In the genomic region with DNA sequence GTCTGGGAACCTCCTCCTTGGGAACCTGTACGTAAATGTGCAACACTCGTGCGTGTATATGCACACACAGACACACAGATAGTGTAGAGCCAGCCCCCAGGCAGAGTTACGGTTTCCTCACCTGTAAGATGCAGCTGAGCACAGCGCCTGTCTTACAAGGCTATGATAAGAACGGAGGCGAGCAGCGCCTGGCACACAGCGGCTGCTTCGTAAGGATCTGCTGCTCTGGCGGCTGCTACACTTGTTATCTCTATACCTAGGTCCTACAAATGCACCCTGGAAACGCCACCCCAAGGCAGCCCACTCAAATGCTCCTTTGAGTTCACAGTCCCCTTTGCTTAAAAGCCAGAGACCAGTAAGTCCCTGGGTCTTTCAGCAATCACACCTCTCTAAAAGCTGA, we compare ENCODE assay signal across 21 mouse cellular contexts. TPM values are rescaled to one million over a fixed set of nuclear protein-coding genes. Genes with fewer than 3 reads are reported as not detected.
DNase-seq lines count a peak whose midpoint lies in the region; ATAC-seq and TF ChIP-seq lines count a peak whose summit lies in the region.
"Had no signal": no experiment of that assay in that cellular context is flagged by ENCODE, and none has a peak within 500 bp of the region (broad histone marks: within the 10 kb centered on the region; RNA-seq: fewer than 3 reads in every experiment).

No protein-coding gene starts in this region.

- no peak overlapping the region for H3K4me3 ChIP-seq in liver, embryonic 12.5 days
- H3K4me3 ChIP-seq in liver, embryonic 16.5 days (ENCODE audit: low read depth, low read length): no peak overlapping the region
- H3K4me3 ChIP-seq in stomach, postnatal 0 days (ENCODE audit: low read depth, low read length): no peak overlapping the region
- no peak overlapping the region for H3K4me3 ChIP-seq in layer of hippocampus, adult 2 months
- no peak overlapping the region for H3K4me3 ChIP-seq in midbrain, embryonic 14.5 days (replicated peaks; ENCODE audit: low read depth, low read length)
- H3K4me3 ChIP-seq: embryonic facial prominence, embryonic 12.5 days; forebrain, embryonic 15.5 days; heart, adult 2 months; heart, embryonic 12.5 days; hindbrain, embryonic 10.5 days had no signal

- peak overlapping the region; percentile 39; the same call in 1 of the 2 replicates for H3K27ac ChIP-seq in liver, embryonic 12.5 days
- 0 out of 2 replicates have a peak overlapping the region, but pooled peaks have one; percentile 11 for H3K27ac ChIP-seq in liver, embryonic 16.5 days (ENCODE audit: low read length)
- no peak overlapping the region for H3K27ac ChIP-seq in stomach, postnatal 0 days (replicated peaks)
- H3K27ac ChIP-seq in layer of hippocampus, adult 2 months: no peak overlapping the region
- H3K27ac ChIP-seq in midbrain, embryonic 14.5 days (replicated peaks; ENCODE audit: low read depth, low read length): no peak overlapping the region
- H3K27ac ChIP-seq: embryonic facial prominence, embryonic 12.5 days; forebrain, embryonic 15.5 days; heart, adult 2 months; hindbrain, embryonic 10.5 days; hindbrain, embryonic 14.5 days had no signal

- peak; percentile 68 for ATAC-seq in erythroblast, adult 5-6 weeks (replicated peaks; ENCODE audit: low FRiP score, poor library complexity, severe bottlenecking)
- ATAC-seq in liver, embryonic 12.5 days: peak; percentile 83
- peak; percentile 61 for ATAC-seq in liver, embryonic 16.5 days (ENCODE audit: low read depth)
- ATAC-seq in stomach, postnatal 0 days (ENCODE audit: low FRiP score, low TSS enrichment): peak; percentile 26; the same call in 1 of the 2 replicates
- ATAC-seq in midbrain, embryonic 14.5 days (ENCODE audit: low FRiP score, low TSS enrichment): no peak
- ATAC-seq: forebrain, embryonic 15.5 days; inflammation-experienced regulatory T-cells, adult 6 months had no signal

- H3K9me3 ChIP-seq in liver, embryonic 12.5 days (replicated peaks): no peaks in the 10 kb centered on the region
- no peaks in the 10 kb centered on the region for H3K9me3 ChIP-seq in liver, embryonic 16.5 days (replicated peaks; ENCODE audit: control insufficient read depth, low read length)
- no peaks in the 10 kb centered on the region for H3K9me3 ChIP-seq in stomach, postnatal 0 days (ENCODE audit: control insufficient read depth, low read length)
- H3K9me3 ChIP-seq in midbrain, embryonic 14.5 days (ENCODE audit: control insufficient read depth, low read length): no peaks in the 10 kb centered on the region
- H3K9me3 ChIP-seq: embryonic facial prominence, embryonic 12.5 days; forebrain, embryonic 15.5 days; heart, embryonic 12.5 days; hindbrain, embryonic 10.5 days had no signal

- peak overlapping the region; percentile 39 for H3K4me2 ChIP-seq in liver, embryonic 12.5 days
- H3K4me2 ChIP-seq in liver, embryonic 16.5 days (ENCODE audit: low read depth, low read length): no peak overlapping the region; the same call in 1 of the 2 replicates
- no peak overlapping the region for H3K4me2 ChIP-seq in stomach, postnatal 0 days (replicated peaks; ENCODE audit: low read depth)
- H3K4me2 ChIP-seq in midbrain, embryonic 14.5 days (ENCODE audit: low read length): no peak overlapping the region
- H3K4me2 ChIP-seq: embryonic facial prominence, embryonic 12.5 days; forebrain, embryonic 15.5 days; heart, embryonic 12.5 days; hindbrain, embryonic 14.5 days had no signal

- no peak for TF ChIP-seq EP300 in stomach, postnatal 0 days (optimal IDR thresholded peaks at IDR 0.05)

- TF ChIP-seq CTCF in stomach, postnatal 0 days (IDR thresholded peaks at IDR 0.05; ENCODE audit: low read depth): no peak
- no peak for TF ChIP-seq CTCF in layer of hippocampus, adult 2 months (conservative IDR thresholded peaks at IDR 0.05)

- 34% methylated on average over 12 of the region's 12 CpGs for WGBS in liver, embryonic 12.5 days (ENCODE audit: insufficient replicate concordance)
- WGBS in liver, embryonic 16.5 days (ENCODE audit: insufficient replicate concordance): 30% methylated on average over 12 of the region's 12 CpGs
- WGBS in stomach, postnatal 0 days: 85% methylated on average over 12 of the region's 12 CpGs
- 94% methylated on average over 12 of the region's 12 CpGs for WGBS in midbrain, embryonic 14.5 days

- no peak for DNase-seq in stomach, postnatal 0 days (ENCODE audit: low spot score)
- DNase-seq in layer of hippocampus, adult 2 months (ENCODE audit: low spot score in 2 of 2): no peak
- no peak for DNase-seq in midbrain, embryonic 14.5 days
- no peak for DNase-seq in heart, adult 18-20 months
- DNase-seq: adrenal gland, adult 2 months; adrenal gland, postnatal 36 days; cerebellum, adult 11-12 months; cerebellum, adult 9-10 months; cerebellum, postnatal 25 days; gastrocnemius, postnatal 10 days; heart, adult 2 months had no signal

- H3K9ac ChIP-seq in liver, embryonic 12.5 days: no peak overlapping the region
- H3K9ac ChIP-seq in liver, embryonic 16.5 days (ENCODE audit: low read depth, low read length): no peak overlapping the region
- H3K9ac ChIP-seq in stomach, postnatal 0 days (ENCODE audit: low read length): no peak overlapping the region
- no peak overlapping the region for H3K9ac ChIP-seq in midbrain, embryonic 14.5 days (replicated peaks; ENCODE audit: low read length)
- H3K9ac ChIP-seq: embryonic facial prominence, embryonic 12.5 days; forebrain, embryonic 15.5 days; heart, embryonic 12.5 days; hindbrain, embryonic 14.5 days had no signal

- H3K4me1 ChIP-seq in liver, embryonic 12.5 days: peaks cover 12% of the 10 kb centered on the region
- H3K4me1 ChIP-seq in liver, embryonic 16.5 days (ENCODE audit: control insufficient read depth, low read depth, low read length): peaks cover 8% of the 10 kb centered on the region
- no peaks in the 10 kb centered on the region for H3K4me1 ChIP-seq in stomach, postnatal 0 days (replicated peaks; ENCODE audit: control insufficient read depth, insufficient read depth)
- no peaks in the 10 kb centered on the region for H3K4me1 ChIP-seq in midbrain, embryonic 14.5 days (ENCODE audit: control insufficient read depth, insufficient read depth, low read length)
- H3K4me1 ChIP-seq: embryonic facial prominence, embryonic 12.5 days; forebrain, embryonic 15.5 days; hindbrain, embryonic 10.5 days had no signal

- H3K36me3 ChIP-seq in liver, embryonic 12.5 days: peaks cover 49% of the 10 kb centered on the region
- peaks cover 13% of the 10 kb centered on the region for H3K36me3 ChIP-seq in liver, embryonic 16.5 days (ENCODE audit: control insufficient read depth, insufficient read depth)
- peaks cover 18% of the 10 kb centered on the region for H3K36me3 ChIP-seq in stomach, postnatal 0 days (ENCODE audit: control insufficient read depth, insufficient read depth, low read length)
- H3K36me3 ChIP-seq in midbrain, embryonic 14.5 days (ENCODE audit: control insufficient read depth, insufficient read depth, low read length): peaks cover 21% of the 10 kb centered on the region

- no peaks in the 10 kb centered on the region for H3K27me3 ChIP-seq in liver, embryonic 12.5 days (replicated peaks)
- H3K27me3 ChIP-seq in liver, embryonic 16.5 days (ENCODE audit: control insufficient read depth, insufficient read depth, low read depth, low read length): no peaks in the 10 kb centered on the region
- no peaks in the 10 kb centered on the region for H3K27me3 ChIP-seq in stomach, postnatal 0 days (ENCODE audit: control insufficient read depth, insufficient read depth, low read length)
- H3K27me3 ChIP-seq in midbrain, embryonic 14.5 days (ENCODE audit: control insufficient read depth, insufficient read depth, low read length): no peaks in the 10 kb centered on the region
- H3K27me3 ChIP-seq: CH12.LX; embryonic facial prominence, embryonic 12.5 days; forebrain, embryonic 15.5 days; heart, embryonic 12.5 days had no signal

RNA-seq across cellular contexts. Expression of a gene that starts 10.0 kb away (rescaled TPM):
- 5.9 and 16.9 TPM in 2 replicates for total RNA-seq in erythroblast, adult 5-6 weeks (2015; ENCODE audit: low replicate concordance)
- total RNA-seq in erythroblast, adult 5-6 weeks (2017; ENCODE audit: low replicate concordance): 4.1 and 5.2 TPM in 2 replicates
- polyA plus RNA-seq in liver, embryonic 12.5 days (2016; fragmentation: Nextera tagmentation; extraction: Ambion mirVana): 83.4 and 85.0 TPM in 2 replicates
- 51.6 and 52.0 TPM in 2 replicates for polyA plus RNA-seq in liver, embryonic 16.5 days (2015; fragmentation: Nextera tagmentation; extraction: Ambion mirVana)
- polyA plus RNA-seq in stomach, postnatal 0 days (2015; fragmentation: Nextera tagmentation; extraction: Ambion mirVana): 73.7 and 75.0 TPM in 2 replicates
- 100 to 1,000 TPM; 163 to 173 TPM for total RNA-seq in layer of hippocampus, adult 2 months (2021)
- polyA plus RNA-seq in midbrain, embryonic 14.5 days (2014; fragmentation: Nextera tagmentation; extraction: Ambion mirVana): 141 and 150 TPM in 2 replicates
- total RNA-seq in heart, adult 18-20 months (2021): 10 to 100 TPM; 53.5 to 60.2 TPM

RNA-seq across cellular contexts. Expression of a gene that starts 12.1 kb away (rescaled TPM):
- total RNA-seq in erythroblast, adult 5-6 weeks (2015; ENCODE audit: low replicate concordance): 8.6 and 16.7 TPM in 2 replicates
- total RNA-seq in erythroblast, adult 5-6 weeks (2017; ENCODE audit: low replicate concordance): 15.1 and 24.5 TPM in 2 replicates
- 67.4 and 77.4 TPM in 2 replicates for polyA plus RNA-seq in liver, embryonic 12.5 days (2016; fragmentation: Nextera tagmentation; extraction: Ambion mirVana)
- polyA plus RNA-seq in liver, embryonic 16.5 days (2015; fragmentation: Nextera tagmentation; extraction: Ambion mirVana): 50.1 and 50.6 TPM in 2 replicates
- polyA plus RNA-seq in stomach, postnatal 0 days (2015; fragmentation: Nextera tagmentation; extraction: Ambion mirVana): 142 and 146 TPM in 2 replicates
- total RNA-seq in layer of hippocampus, adult 2 months (2021): 100 to 1,000 TPM in 1 of 2 experiments, 10 to 100 TPM in 1; 99.8 to 104 TPM
- 240 and 297 TPM in 2 replicates for polyA plus RNA-seq in midbrain, embryonic 14.5 days (2014; fragmentation: Nextera tagmentation; extraction: Ambion mirVana)
- total RNA-seq in heart, adult 18-20 months (2021): 10 to 100 TPM; 52.0 to 52.2 TPM

RNA-seq across cellular contexts. Expression of a gene that starts 14.2 kb away (rescaled TPM):
- 5.4 and 9.2 TPM in 2 replicates for total RNA-seq in erythroblast, adult 5-6 weeks (2015; ENCODE audit: low replicate concordance)
- total RNA-seq in erythroblast, adult 5-6 weeks (2017; ENCODE audit: low replicate concordance): 7.4 and 10.9 TPM in 2 replicates
- polyA plus RNA-seq in liver, embryonic 12.5 days (2016; fragmentation: Nextera tagmentation; extraction: Ambion mirVana): 48.3 and 49.1 TPM in 2 replicates
- polyA plus RNA-seq in liver, embryonic 16.5 days (2015; fragmentation: Nextera tagmentation; extraction: Ambion mirVana): 25.5 and 28.7 TPM in 2 replicates
- polyA plus RNA-seq in stomach, postnatal 0 days (2015; fragmentation: Nextera tagmentation; extraction: Ambion mirVana): 27.2 and 30.3 TPM in 2 replicates
- 10 to 100 TPM; 88.0 to 91.4 TPM for total RNA-seq in layer of hippocampus, adult 2 months (2021)
- polyA plus RNA-seq in midbrain, embryonic 14.5 days (2014; fragmentation: Nextera tagmentation; extraction: Ambion mirVana): 68.3 and 81.4 TPM in 2 replicates
- total RNA-seq in heart, adult 18-20 months (2021): 10 to 100 TPM; 29.0 to 30.0 TPM

RNA-seq across cellular contexts. Expression of a gene that starts 16.5 kb away (rescaled TPM):
- 2.1 and 7.9 TPM in 2 replicates for total RNA-seq in erythroblast, adult 5-6 weeks (2015; ENCODE audit: low replicate concordance)
- total RNA-seq in erythroblast, adult 5-6 weeks (2017; ENCODE audit: low replicate concordance): 7.7 and 11.3 TPM in 2 replicates
- polyA plus RNA-seq in liver, embryonic 12.5 days (2016; fragmentation: Nextera tagmentation; extraction: Ambion mirVana): 37.0 and 37.3 TPM in 2 replicates
- polyA plus RNA-seq in liver, embryonic 16.5 days (2015; fragmentation: Nextera tagmentation; extraction: Ambion mirVana): 17.4 and 18.9 TPM in 2 replicates
- polyA plus RNA-seq in stomach, postnatal 0 days (2015; fragmentation: Nextera tagmentation; extraction: Ambion mirVana): 37.2 and 38.1 TPM in 2 replicates
- total RNA-seq in layer of hippocampus, adult 2 months (2021): 10 to 100 TPM; 15.8 to 16.8 TPM
- polyA plus RNA-seq in midbrain, embryonic 14.5 days (2014; fragmentation: Nextera tagmentation; extraction: Ambion mirVana): 35.3 and 40.5 TPM in 2 replicates
- 10 to 100 TPM; 13.4 to 14.2 TPM for total RNA-seq in heart, adult 18-20 months (2021)

RNA-seq across cellular contexts. Expression of a gene that starts 20.6 kb away (rescaled TPM):
- 1.9 and 3.8 TPM in 2 replicates for total RNA-seq in erythroblast, adult 5-6 weeks (2015; ENCODE audit: low replicate concordance)
- 2.8 and 3.9 TPM in 2 replicates for total RNA-seq in erythroblast, adult 5-6 weeks (2017; ENCODE audit: low replicate concordance)
- polyA plus RNA-seq in liver, embryonic 12.5 days (2016; fragmentation: Nextera tagmentation; extraction: Ambion mirVana): 20.7 and 21.1 TPM in 2 replicates
- polyA plus RNA-seq in liver, embryonic 16.5 days (2015; fragmentation: Nextera tagmentation; extraction: Ambion mirVana): 8.1 and 10.4 TPM in 2 replicates
- polyA plus RNA-seq in stomach, postnatal 0 days (2015; fragmentation: Nextera tagmentation; extraction: Ambion mirVana): 9.8 and 11.8 TPM in 2 replicates
- total RNA-seq in layer of hippocampus, adult 2 months (2021): 10 to 100 TPM; 53.6 to 58.4 TPM
- 20.2 and 24.5 TPM in 2 replicates for polyA plus RNA-seq in midbrain, embryonic 14.5 days (2014; fragmentation: Nextera tagmentation; extraction: Ambion mirVana)
- total RNA-seq in heart, adult 18-20 months (2021): 10 to 100 TPM; 36.1 to 39.2 TPM

Comparison
In these comparisons a context has a peak if more than half of its experiments do, and no peak if none do; other contexts are left out.
1. H3K27ac ChIP-seq: peak in liver, embryonic 12.5 days (single experiment) and liver, embryonic 16.5 days (single experiment); none in stomach, postnatal 0 days (single experiment), layer of hippocampus, adult 2 months (single experiment) and midbrain, embryonic 14.5 days (single experiment).